Mouse (Mus musculus): ENCODE data around the gene Ripor1.
"Not testable (repeated sequence)": the region's sequence is repeated elsewhere in the genome, so short reads cannot be mapped to it uniquely, and the experiment has no call there.

Gene Ripor1

DNA sequence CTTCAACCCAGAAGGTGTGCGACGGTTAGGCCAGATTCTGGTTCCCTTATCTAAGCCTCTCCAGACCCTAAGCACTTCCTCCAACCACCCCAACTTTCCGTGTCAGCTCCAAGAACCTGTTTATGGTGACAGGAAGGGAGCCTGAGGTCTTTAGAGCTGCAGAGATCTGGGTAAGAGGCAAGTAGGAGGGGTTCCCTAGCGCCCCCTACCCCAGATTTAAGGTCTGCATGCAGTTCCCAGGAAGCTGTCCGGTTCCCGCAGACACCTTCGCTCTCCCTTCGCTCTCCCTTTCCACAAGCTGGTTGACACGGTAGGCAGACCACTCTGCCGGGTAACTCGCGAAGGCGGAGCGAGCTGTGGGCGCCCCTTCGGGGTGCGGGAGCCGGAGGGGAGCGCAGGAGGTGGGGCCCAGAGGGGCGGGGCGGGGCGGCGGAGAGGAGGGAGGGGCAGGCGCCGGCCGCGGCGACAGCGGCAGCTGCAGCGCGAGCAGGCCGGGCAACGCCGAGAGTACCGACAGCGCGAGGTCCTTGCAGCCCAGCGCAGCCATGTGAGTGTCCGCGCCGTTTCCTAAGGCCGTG lies at the start of gene Ripor1:
Gene Ripor1 (plus strand): TSS at position 452 of the 578 bp plus-strand sequence.
- peak; percentile 89 for DNase-seq

GRCm38 (mm10) chr8:105562863-105563262 lies 42.2 kb upstream of the Ripor1 start:
- no peak for DNase-seq

- DNase-seq: no peak
Measured at GRCm38 (mm10) chr8:105563871-105564270, 41.2 kb upstream of the Ripor1 start.

GRCm38 (mm10) chr8:105564573-105565229 lies 40.4 kb upstream of the Ripor1 start:
- DNase-seq: not testable (repeated sequence)

GRCm38 (mm10) chr8:105565401-105565881 lies 39.6 kb upstream of the Ripor1 start:
- DNase-seq: no peak

- peak; percentile 99 for DNase-seq
Measured at GRCm38 (mm10) chr8:105565952-105566702, 38.9 kb upstream of the Ripor1 start, which contains the start of gene Atp6v0d1. Atp6v0d1 (minus strand) TSS chr8:105566047.

- DNase-seq: peak; percentile 57
Measured at GRCm38 (mm10) chr8:105566703-105567595, 38.1 kb upstream of the Ripor1 start.

- no peak for DNase-seq
Measured at GRCm38 (mm10) chr8:105571810-105572209, 33.2 kb upstream of the Ripor1 start.

- no peak for DNase-seq
Measured at GRCm38 (mm10) chr8:105573427-105573826, 31.6 kb upstream of the Ripor1 start.

- no peak for DNase-seq
Measured at GRCm38 (mm10) chr8:105574741-105575140, 30.3 kb upstream of the Ripor1 start.

DNA sequence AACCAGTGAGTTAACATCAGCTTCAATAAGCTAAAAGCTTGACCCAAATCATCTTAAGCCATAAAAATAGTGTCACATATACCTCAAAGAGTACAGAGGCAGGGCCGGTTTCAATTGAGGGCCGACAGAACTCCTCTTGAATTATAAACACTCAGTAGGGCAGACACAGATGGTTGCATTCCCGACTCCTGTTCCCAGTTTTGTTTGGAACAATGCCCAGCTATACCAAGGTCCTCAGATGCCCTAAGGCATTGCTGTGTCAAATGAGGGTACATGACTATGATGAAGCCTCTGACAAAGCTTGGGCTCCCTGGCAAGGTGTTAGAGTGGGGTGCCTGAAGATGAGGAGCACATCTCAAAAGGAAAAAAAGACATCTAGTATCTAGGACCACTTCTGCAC lies 29.5 kb upstream of the Ripor1 start:
- DNase-seq: no peak

DNA sequence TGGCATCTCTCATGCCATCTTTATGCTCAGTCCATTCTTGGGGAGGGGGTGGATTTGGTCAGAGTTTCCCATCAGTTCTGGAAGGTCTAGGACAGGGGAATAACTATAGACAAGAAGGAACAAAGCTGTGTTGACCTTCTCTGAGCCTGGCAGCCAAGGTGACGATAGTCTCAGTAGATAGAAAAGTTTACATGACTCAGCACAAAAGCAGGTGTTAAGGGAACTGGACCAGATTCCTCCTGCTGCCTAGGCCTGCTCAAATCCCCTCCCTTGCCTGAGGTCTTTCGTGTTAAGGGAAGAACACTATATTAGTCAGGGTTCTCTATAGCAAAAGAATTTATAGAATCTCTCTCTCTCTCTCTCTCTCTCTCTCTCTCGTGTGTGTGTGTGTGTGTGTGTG lies 25.3 kb upstream of the Ripor1 start:
- no peak for DNase-seq

DNA sequence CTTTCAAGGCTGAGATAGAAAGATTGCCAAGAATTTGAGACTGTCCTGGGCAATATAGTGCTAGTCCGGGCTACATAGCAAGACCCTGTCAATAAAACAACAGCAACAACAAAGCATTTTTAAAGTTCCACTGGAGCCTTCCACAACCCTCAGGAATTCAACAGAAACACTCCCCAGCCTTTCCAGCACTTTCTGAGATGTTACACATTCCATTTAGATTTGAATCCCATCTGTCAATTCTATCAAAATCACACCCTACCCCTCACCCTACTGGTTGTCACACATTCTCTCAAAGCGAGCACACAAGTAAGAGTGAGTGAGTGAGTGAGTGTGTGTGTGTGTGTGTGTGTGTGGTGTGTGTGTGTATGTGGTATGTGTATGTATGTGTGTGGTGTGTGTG lies 12.6 kb upstream of the Ripor1 start:
- DNase-seq: no peak

DNA sequence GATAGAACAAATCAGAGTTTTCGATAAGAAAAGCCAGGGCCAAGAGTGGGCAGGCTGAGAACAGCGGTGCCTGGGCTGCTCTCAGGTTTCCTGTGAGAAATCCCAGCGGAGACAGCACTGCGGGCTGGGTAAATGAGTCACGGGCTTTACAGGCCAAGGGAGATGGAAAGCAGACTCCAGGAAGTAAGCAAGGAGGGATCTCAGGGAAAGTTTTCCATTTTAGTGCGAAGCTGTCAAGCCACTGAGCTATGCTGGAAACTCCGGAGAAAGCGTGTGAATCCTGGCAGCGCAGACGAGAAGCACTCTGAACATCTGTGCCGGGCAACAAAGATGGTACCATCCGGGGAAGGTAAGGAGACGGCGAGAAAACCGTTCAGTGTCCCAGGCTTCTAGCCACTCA lies 11.2 kb upstream of the Ripor1 start:
- DNase-seq: no peak

GRCm38 (mm10) chr8:105594451-105595242 lies 10.4 kb upstream of the Ripor1 start:
- no peak for DNase-seq

- peak; percentile 87 for DNase-seq
Measured at GRCm38 (mm10) chr8:105596362-105597034, 8.6 kb upstream of the Ripor1 start.

- DNase-seq: no peak
Measured at GRCm38 (mm10) chr8:105598777-105599176, 6.3 kb upstream of the Ripor1 start.

- no peak for DNase-seq
Measured at GRCm38 (mm10) chr8:105601301-105601700, 3.8 kb upstream of the Ripor1 start.

GRCm38 (mm10) chr8:105602540-105602939 lies 2.5 kb upstream of the Ripor1 start:
- not testable (repeated sequence) for DNase-seq

- peak; percentile 73 for DNase-seq
Measured at GRCm38 (mm10) chr8:105605491-105606188, 585 bp downstream of the Ripor1 start.
